Mouse (Mus musculus) ES-Bruce4 (cell line): Measurements from ENCODE around the gene Fbxo36. TPM values are rescaled to one million over a fixed set of nuclear protein-coding genes. Genes with fewer than 3 reads are reported as not detected.

Experiments used
- H3K27ac ChIP-seq: 2 replicates; pipeline ENCODE4 v1.5.1; 2012; ENCODE audit warnings: low read length, inconsistent platforms; ENCODE audit not compliant: insufficient read depth
- H3K27me3 ChIP-seq: 2 replicates; pipeline ENCODE4 v1.6.1; 2012; ENCODE audit warnings: mild to moderate bottlenecking, low read length, inconsistent platforms; ENCODE audit not compliant: control insufficient read depth, poor library complexity, insufficient read depth, severe bottlenecking
- H3K36me3 ChIP-seq: 2 replicates; pipeline ENCODE4 v1.6.1; 2012; ENCODE audit warnings: inconsistent platforms, mild to moderate bottlenecking, low read length, moderate library complexity; ENCODE audit not compliant: control insufficient read depth, poor library complexity, insufficient read depth, severe bottlenecking
- H3K4me1 ChIP-seq: one replicate; pipeline ENCODE4 v1.8.1; 2011; ENCODE audit warnings: low read length; ENCODE audit not compliant: control insufficient read depth, insufficient read depth
- H3K4me3 ChIP-seq: 2 replicates; pipeline ENCODE4 v1.5.1; 2011; ENCODE audit warnings: low read depth, mild to moderate bottlenecking, low read length
- H3K9ac ChIP-seq: 2 replicates; pipeline ENCODE4 v1.6.1; 2012; ENCODE audit warnings: low read depth, mild to moderate bottlenecking, inconsistent platforms; ENCODE audit not compliant: poor library complexity, severe bottlenecking
- H3K9me3 ChIP-seq: replicated peaks from 2 replicates; pipeline ENCODE4 v1.6.1; 2012; ENCODE audit warnings: mild to moderate bottlenecking, low read length, inconsistent platforms; ENCODE audit not compliant: control insufficient read depth, poor library complexity, insufficient read depth, severe bottlenecking
- CTCF ChIP-seq: IDR thresholded peaks from one replicate; pipeline ENCODE4 v1.8.1; 2011; ENCODE audit warnings: low read depth, low read length
- EP300 ChIP-seq: IDR thresholded peaks from 2 replicates; pipeline ENCODE4 v1.6.1; 2011; ENCODE audit warnings: low read depth, low read length; ENCODE audit not compliant: insufficient read depth
- POLR2A ChIP-seq: IDR thresholded peaks from one replicate; pipeline ENCODE4 v1.8.1; 2011; ENCODE audit warnings: low read length; ENCODE audit not compliant: insufficient read depth
- polyA plus RNA-seq: library from polyadenylated mRNA; stranded (reverse); fragments of >200 nt; gene quantifications from 2 replicates; pipeline ENCODE4 v1.2.4, GENCODE M21; 2011; ENCODE audit warnings: low read depth; ENCODE audit not compliant: missing spikeins, insufficient read depth, insufficient read length

Gene Fbxo36
- polyA plus RNA-seq, 1 experiment, result 13.5 TPM

DNA sequence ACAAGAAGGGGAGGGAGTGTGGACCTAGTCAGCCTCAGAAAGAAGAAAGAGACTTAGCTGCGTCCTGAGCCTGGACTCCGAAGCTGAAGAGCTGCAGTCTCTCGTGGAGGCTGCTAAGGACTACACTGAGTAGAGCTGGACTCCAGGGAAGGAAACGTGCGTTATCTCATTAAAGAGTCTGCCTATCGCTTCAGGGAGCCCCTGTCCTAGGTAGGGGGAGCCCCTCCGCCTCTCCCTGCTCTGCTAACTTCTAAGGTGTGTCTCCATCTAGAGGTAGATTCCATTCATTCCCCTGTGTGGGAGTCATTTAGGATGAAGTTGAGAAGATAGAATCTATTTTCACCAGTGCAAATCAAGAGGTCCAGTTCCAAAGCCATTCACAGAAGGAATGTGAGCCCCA is 29.9 kb downstream of the Fbxo36 start:
- Histone ChIP-seq H3K4me1 (peaks cover 4% of the 10 kb centered on the region), H3K36me3 (no peaks in the 10 kb centered on the region), H3K27ac (peak overlapping the region; percentile 88), H3K27me3 (no peaks in the 10 kb centered on the region), H3K4me3 (peak overlapping the region; percentile 61), H3K9me3 (no peaks in the 10 kb centered on the region), H3K9ac (peak overlapping the region; percentile 41)
- peak; percentile 67 for TF ChIP-seq EP300
- TF ChIP-seq CTCF, result peak; percentile 50
- TF ChIP-seq POLR2A, result no peak

DNA sequence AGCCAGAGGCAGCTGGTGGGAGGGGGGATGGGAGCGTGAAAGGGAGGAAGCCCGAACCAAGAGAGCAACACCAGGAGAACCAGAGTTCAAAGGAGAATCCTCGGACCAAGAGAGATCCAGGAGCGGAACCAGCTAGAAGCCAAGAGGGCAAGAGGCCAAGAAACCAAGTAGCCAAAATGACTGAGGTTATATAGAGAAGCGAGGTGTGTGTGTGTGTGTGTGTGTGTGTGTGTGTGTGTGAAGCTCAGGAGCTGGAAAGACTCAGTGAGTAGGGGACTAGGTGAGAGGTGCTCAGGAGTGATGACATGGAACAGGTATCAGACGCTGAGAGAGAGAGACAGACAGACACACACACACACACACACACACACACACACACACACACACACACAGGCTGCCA is 31.5 kb downstream of the Fbxo36 start:
- peaks cover 6% of the 10 kb centered on the region for H3K4me1 ChIP-seq
- H3K4me3 ChIP-seq, result no peak overlapping the region
- H3K36me3 ChIP-seq, result no peaks in the 10 kb centered on the region
- no peaks in the 10 kb centered on the region for H3K9me3 ChIP-seq
- peak overlapping the region; percentile 100 for H3K27ac ChIP-seq
- H3K27me3 ChIP-seq, result no peaks in the 10 kb centered on the region
- TF ChIP-seq POLR2A (no peak), EP300 (no peak), CTCF (no peak)
- H3K9ac ChIP-seq, result peak overlapping the region; percentile 41

DNA sequence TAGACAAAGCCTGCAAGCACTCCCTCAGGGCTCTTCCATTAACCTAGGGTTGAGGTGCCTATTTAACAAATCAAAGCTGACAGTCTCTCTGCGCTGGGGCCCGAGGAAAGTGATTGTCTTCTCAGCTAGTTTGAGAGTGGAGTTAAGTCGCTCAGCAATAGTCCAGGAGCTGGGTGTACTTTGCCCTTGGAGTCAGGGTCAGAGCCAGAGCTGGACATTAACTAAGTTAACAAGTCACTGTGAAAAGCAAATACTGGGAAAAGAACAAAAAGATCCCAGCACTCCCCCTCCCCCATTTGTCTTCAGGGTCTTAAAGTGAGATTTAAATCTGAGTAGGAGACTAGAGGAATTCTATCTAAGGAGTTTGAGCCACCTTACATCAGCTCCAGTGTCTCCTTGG is 32.5 kb downstream of the Fbxo36 start:
- TF ChIP-seq POLR2A (no peak), EP300 (peak; percentile 86), CTCF (no peak)
- H3K27ac ChIP-seq, result peak overlapping the region; percentile 100
- H3K27me3 ChIP-seq, result no peaks in the 10 kb centered on the region

DNA sequence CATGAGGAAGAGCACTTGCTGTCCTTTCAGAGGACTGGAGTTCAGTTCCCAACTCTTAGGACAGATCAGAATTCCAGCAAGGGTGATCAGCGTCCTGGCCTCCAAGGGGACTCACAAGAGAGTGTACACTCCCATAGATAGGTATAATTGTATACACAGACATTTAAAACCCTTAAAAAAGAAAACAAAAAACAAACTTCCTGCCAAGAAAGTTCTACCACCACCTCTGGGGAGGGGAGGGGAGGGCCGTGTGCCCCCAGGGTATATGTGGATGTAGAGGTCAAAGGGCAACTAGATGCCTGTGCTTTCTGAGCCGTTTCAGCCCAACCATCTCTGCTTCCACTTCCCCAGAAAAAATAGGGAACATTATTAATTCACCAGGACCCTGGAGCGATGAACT is 33.3 kb downstream of the Fbxo36 start:
- Histone ChIP-seq H3K9me3 (no peaks in the 10 kb centered on the region), H3K27me3 (no peaks in the 10 kb centered on the region), H3K9ac (no peak overlapping the region), H3K36me3 (no peaks in the 10 kb centered on the region), H3K27ac (peak overlapping the region; percentile 90), H3K4me1 (peaks cover 6% of the 10 kb centered on the region), H3K4me3 (no peak overlapping the region)
- no peak for TF ChIP-seq CTCF
- TF ChIP-seq POLR2A, result no peak
- peak; percentile 76; the same call in 1 of the 2 replicates for TF ChIP-seq EP300

More for the DNA sequence above, 32.5 kb downstream of the Fbxo36 start:
- no peaks in the 10 kb centered on the region for H3K9me3 ChIP-seq
- H3K4me1 ChIP-seq, result peaks cover 6% of the 10 kb centered on the region
- H3K36me3 ChIP-seq, result no peaks in the 10 kb centered on the region
- H3K9ac ChIP-seq, result no peak overlapping the region
- H3K4me3 ChIP-seq, result no peak overlapping the region

DNA sequence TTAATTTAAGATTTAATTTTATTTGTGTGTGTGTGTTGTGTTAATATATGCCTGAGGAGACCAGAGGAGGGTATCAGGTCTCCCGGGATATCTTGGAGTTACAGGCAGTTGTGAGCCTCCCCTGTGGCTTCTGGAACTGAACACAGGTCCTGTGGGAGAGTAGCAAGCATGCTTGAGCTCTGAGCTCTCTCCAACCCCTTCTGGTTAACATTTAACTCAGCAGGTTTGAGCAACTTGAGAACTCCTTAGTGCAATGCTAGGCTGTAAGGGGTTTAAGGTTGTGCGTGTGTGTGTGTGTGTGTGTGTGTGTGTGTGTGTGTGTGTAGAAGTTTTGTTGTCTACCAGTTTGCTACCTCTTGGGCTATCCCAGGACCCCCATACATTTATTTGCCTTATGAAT is 37.9 kb downstream of the Fbxo36 start:
- Histone ChIP-seq H3K9me3 (no peaks in the 10 kb centered on the region), H3K4me3 (no peak overlapping the region), H3K27me3 (no peaks in the 10 kb centered on the region)

DNA sequence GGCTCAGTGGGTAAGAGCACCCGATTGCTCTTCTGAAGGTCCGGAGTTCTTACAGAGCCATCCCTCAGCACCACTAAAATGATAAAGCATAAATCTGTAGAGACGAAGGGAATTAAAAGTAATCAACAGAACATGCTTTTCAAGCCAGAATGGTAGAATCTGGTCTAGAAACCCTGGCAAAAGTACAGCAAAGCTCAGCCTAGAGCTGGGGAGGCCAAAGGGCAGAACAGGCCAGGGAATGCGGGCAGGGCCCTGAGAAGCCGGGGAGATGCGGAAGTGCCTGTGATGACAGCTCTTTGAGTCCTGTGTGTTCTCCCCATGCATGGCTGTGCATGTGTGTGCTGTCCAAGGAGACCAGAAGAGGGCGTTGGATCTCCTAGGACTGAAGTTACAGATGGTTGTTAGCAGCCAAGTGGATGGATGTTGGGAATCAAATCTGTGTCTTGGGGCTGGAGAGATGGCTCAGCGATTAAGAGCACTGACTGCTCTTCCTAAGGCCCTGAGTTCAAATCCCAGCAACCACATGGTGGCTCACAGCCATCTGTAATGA is 40.0 kb downstream of the Fbxo36 start:
- H3K27ac ChIP-seq, result peak overlapping the region; percentile 35; the same call in 1 of the 2 replicates
- no peaks in the 10 kb centered on the region for H3K36me3 ChIP-seq
- no peak overlapping the region for H3K4me3 ChIP-seq
- H3K9me3 ChIP-seq, result no peaks in the 10 kb centered on the region
- TF ChIP-seq POLR2A (no peak), EP300 (no peak), CTCF (peak; percentile 20)
- H3K27me3 ChIP-seq, result no peaks in the 10 kb centered on the region
- H3K4me1 ChIP-seq, result peaks cover 7% of the 10 kb centered on the region
- H3K9ac ChIP-seq, result no peak overlapping the region

More for the DNA sequence above, 37.9 kb downstream of the Fbxo36 start:
- H3K36me3 ChIP-seq, result no peaks in the 10 kb centered on the region
- no peak for TF ChIP-seq CTCF
- TF ChIP-seq POLR2A, result no peak
- no peak for TF ChIP-seq EP300
- H3K27ac ChIP-seq, result no peak overlapping the region
- H3K4me1 ChIP-seq, result peaks cover 6% of the 10 kb centered on the region
- no peak overlapping the region for H3K9ac ChIP-seq
